Mouse (Mus musculus) megakaryocyte-erythroid progenitor cell, adult 5-6 weeks (primary cell): Measurements from ENCODE around the gene Rfc5. TPM values are rescaled to one million over a fixed set of nuclear protein-coding genes. Genes with fewer than 3 reads are reported as not detected.
"Not testable (repeated sequence)": the region's sequence is repeated elsewhere in the genome, so short reads cannot be mapped to it uniquely, and the experiment has no call there.

Experiments
- ATAC-seq: replicated peaks from 2 replicates; pipeline ENCODE4 v1.8.0; 2016; ENCODE audit warnings: mild to moderate bottlenecking, inconsistent platforms; ENCODE audit not compliant: severe bottlenecking, poor library complexity, low FRiP score, low TSS enrichment
- total RNA-seq, 2 experiments: library from RNA; stranded (forward) in 1 of 2; stranded (reverse) in 1 of 2; fragments of 200-1000, 215-1000 nt in 1 of 2; fragments of >200 nt in 1 of 2; fragmentation: Nextera tagmentation in 1 of 2; gene quantifications; 2 replicates each; pipeline ENCODE4 v1.2.3; 2014 to 2017

Gene Rfc5
- total RNA-seq, 2 experiments from 2014 or later, result 50.7 to 65.5 TPM

- no peak for ATAC-seq
Measured at GRCm38 (mm10) chr5:117356365-117357128, 32.3 kb downstream of the Rfc5 start.

GRCm38 (mm10) chr5:117355648-117356303 lies 33.1 kb downstream of the Rfc5 start:
- no peak for ATAC-seq

GRCm38 (mm10) chr5:117354121-117354520 lies 34.7 kb downstream of the Rfc5 start:
- no peak for ATAC-seq

- ATAC-seq, result peak; percentile 69; the same call in 1 of the 2 replicates
Measured at GRCm38 (mm10) chr5:117348279-117348678, 40.6 kb downstream of the Rfc5 start.

- no peak for ATAC-seq
Measured at GRCm38 (mm10) chr5:117347838-117348237, 41.0 kb downstream of the Rfc5 start.

- ATAC-seq, result no peak
Measured at GRCm38 (mm10) chr5:117347011-117347410, 41.8 kb downstream of the Rfc5 start.

- ATAC-seq, result no peak
Measured at GRCm38 (mm10) chr5:117346281-117346680, 42.6 kb downstream of the Rfc5 start.

GRCm38 (mm10) chr5:117345432-117345976 lies 43.3 kb downstream of the Rfc5 start:
- no peak for ATAC-seq

- ATAC-seq, result not testable (repeated sequence)
Measured at GRCm38 (mm10) chr5:117344496-117344895, 44.4 kb downstream of the Rfc5 start.

GRCm38 (mm10) chr5:117341896-117342295 lies 47.0 kb downstream of the Rfc5 start:
- ATAC-seq, result no peak

- ATAC-seq, result no peak
Measured at GRCm38 (mm10) chr5:117340081-117340480, 48.8 kb downstream of the Rfc5 start.

GRCm38 (mm10) chr5:117338503-117338902 lies 50.3 kb downstream of the Rfc5 start:
- peak; percentile 88 for ATAC-seq

GRCm38 (mm10) chr5:117337999-117338398 lies 50.8 kb downstream of the Rfc5 start:
- peak; percentile 32 for ATAC-seq

- no peak for ATAC-seq
Measured at GRCm38 (mm10) chr5:117330457-117330856, 58.4 kb downstream of the Rfc5 start.

Other genes starting within 250 kb of the Rfc5 start
- 394 and 495 TPM in 2 replicates for gene Pebp1, start 101.4 kb downstream of the Rfc5 start, total RNA-seq (2014; fragmentation: Nextera tagmentation)
- 135 and 142 TPM in 2 replicates for gene Pebp1, start 101.4 kb downstream of the Rfc5 start, total RNA-seq (2017)
- gene Vsig10, start 70.0 kb downstream of the Rfc5 start, total RNA-seq (2014; fragmentation: Nextera tagmentation), result 1.6 and 2.5 TPM in 2 replicates
- gene Vsig10, start 70.0 kb downstream of the Rfc5 start, total RNA-seq (2017), result 1.4 and 2.2 TPM in 2 replicates
- gene Wsb2, start 31.7 kb downstream of the Rfc5 start, total RNA-seq (2014; fragmentation: Nextera tagmentation), result 18.1 and 23.1 TPM in 2 replicates
- 18.9 and 87.8 TPM in 2 replicates for gene Wsb2, start 31.7 kb downstream of the Rfc5 start, total RNA-seq (2017)
- 0.25 TPM in 1 of 2 replicates, not detected in the other for gene Ksr2, start 25.0 kb upstream of the Rfc5 start, total RNA-seq (2014; fragmentation: Nextera tagmentation)
- not detected in 2 replicates for gene Ksr2, start 25.0 kb upstream of the Rfc5 start, total RNA-seq (2017)